Mouse (Mus musculus): ENCODE data around the gene Oard1. TPM values are rescaled to one million over a fixed set of nuclear protein-coding genes. Genes with fewer than 3 reads are reported as not detected.

Gene Oard1
- polyA plus RNA-seq, 1 experiment: 4.1 TPM

GRCm38 (mm10) chr17:48434479-48434878 lies 24.7 kb downstream of the Oard1 start:
- H3K27me3 ChIP-seq (ENCODE audit: control insufficient read depth, insufficient read depth, low read length): no peaks in the 10 kb centered on the region
- peaks cover 62% of the 10 kb centered on the region for H3K4me1 ChIP-seq (ENCODE audit: control insufficient read depth, insufficient read depth, insufficient read length, low read length)
- no peaks in the 10 kb centered on the region for H3K36me3 ChIP-seq (ENCODE audit: control insufficient read depth, insufficient read depth, low read length)
- 63% methylated on average over 5 of the region's 5 CpGs for WGBS
- H3K27ac ChIP-seq (ENCODE audit: insufficient read depth, low read depth, low read length): peak overlapping the region; percentile 73
- no peak overlapping the region for H3K4me3 ChIP-seq (ENCODE audit: low read depth, low read length)
- TF ChIP-seq CTCF (IDR thresholded peaks at IDR 0.05; ENCODE audit: extremely low read depth, insufficient read length, insufficient replicate concordance, low read depth, low read length): no peak
- no peak for TF ChIP-seq POLR2A (IDR thresholded peaks at IDR 0.05; ENCODE audit: low read depth, low read length)

- 69% methylated on average over 1 of the region's 1 CpGs for WGBS
- no peaks in the 10 kb centered on the region for H3K27me3 ChIP-seq (ENCODE audit: control insufficient read depth, insufficient read depth, low read length)
- peaks cover 49% of the 10 kb centered on the region for H3K4me1 ChIP-seq (ENCODE audit: control insufficient read depth, insufficient read depth, insufficient read length, low read length)
- no peak overlapping the region for H3K4me3 ChIP-seq (ENCODE audit: low read depth, low read length)
- H3K27ac ChIP-seq (ENCODE audit: insufficient read depth, low read depth, low read length): peak overlapping the region; percentile 45
- TF ChIP-seq CTCF (IDR thresholded peaks at IDR 0.05; ENCODE audit: extremely low read depth, insufficient read length, insufficient replicate concordance, low read depth, low read length) (no peak), POLR2A (IDR thresholded peaks at IDR 0.05; ENCODE audit: low read depth, low read length) (no peak)
- H3K36me3 ChIP-seq (ENCODE audit: control insufficient read depth, insufficient read depth, low read length): no peaks in the 10 kb centered on the region
These were observed 26.7 kb downstream of the Oard1 start for GRCm38 (mm10) chr17:48436487-48436886.

- WGBS: 61% methylated on average over 7 of the region's 7 CpGs
- peak overlapping the region; percentile 45; the same call in 1 of the 2 replicates for H3K27ac ChIP-seq (ENCODE audit: insufficient read depth, low read depth, low read length)
- H3K36me3 ChIP-seq (ENCODE audit: control insufficient read depth, insufficient read depth, low read length): no peaks in the 10 kb centered on the region
- no peak for TF ChIP-seq CTCF (IDR thresholded peaks at IDR 0.05; ENCODE audit: extremely low read depth, insufficient read length, insufficient replicate concordance, low read depth, low read length)
- no peak for TF ChIP-seq POLR2A (IDR thresholded peaks at IDR 0.05; ENCODE audit: low read depth, low read length)
- no peak overlapping the region for H3K4me3 ChIP-seq (ENCODE audit: low read depth, low read length)
- no peaks in the 10 kb centered on the region for H3K27me3 ChIP-seq (ENCODE audit: control insufficient read depth, insufficient read depth, low read length)
- peaks cover 46% of the 10 kb centered on the region for H3K4me1 ChIP-seq (ENCODE audit: control insufficient read depth, insufficient read depth, insufficient read length, low read length)
These were observed 27.7 kb downstream of the Oard1 start for GRCm38 (mm10) chr17:48437421-48437911.

- H3K4me3 ChIP-seq (ENCODE audit: low read depth, low read length): no peak overlapping the region
- H3K27me3 ChIP-seq (ENCODE audit: control insufficient read depth, insufficient read depth, low read length): no peaks in the 10 kb centered on the region
- H3K4me1 ChIP-seq (ENCODE audit: control insufficient read depth, insufficient read depth, insufficient read length, low read length): peaks cover 12% of the 10 kb centered on the region; the same call in 1 of the 2 replicates
- TF ChIP-seq POLR2A (IDR thresholded peaks at IDR 0.05; ENCODE audit: low read depth, low read length) (no peak), CTCF (IDR thresholded peaks at IDR 0.05; ENCODE audit: extremely low read depth, insufficient read length, insufficient replicate concordance, low read depth, low read length) (no peak)
- no peaks in the 10 kb centered on the region for H3K36me3 ChIP-seq (ENCODE audit: control insufficient read depth, insufficient read depth, low read length)
- no peak overlapping the region for H3K27ac ChIP-seq (ENCODE audit: insufficient read depth, low read depth, low read length)
- WGBS: 59% methylated on average over 7 of the region's 7 CpGs
These were observed 33.1 kb downstream of the Oard1 start for GRCm38 (mm10) chr17:48442745-48443457.

GRCm38 (mm10) chr17:48443542-48444145 lies 33.8 kb downstream of the Oard1 start:
- Histone ChIP-seq H3K36me3 (ENCODE audit: control insufficient read depth, insufficient read depth, low read length) (no peaks in the 10 kb centered on the region), H3K27me3 (ENCODE audit: control insufficient read depth, insufficient read depth, low read length) (no peaks in the 10 kb centered on the region), H3K4me3 (ENCODE audit: low read depth, low read length) (no peak overlapping the region), H3K27ac (ENCODE audit: insufficient read depth, low read depth, low read length) (no peak overlapping the region), H3K4me1 (ENCODE audit: control insufficient read depth, insufficient read depth, insufficient read length, low read length) (peaks cover 5% of the 10 kb centered on the region; the same call in 1 of the 2 replicates)
- WGBS: 80% methylated on average over 16 of the region's 16 CpGs
- TF ChIP-seq POLR2A (IDR thresholded peaks at IDR 0.05; ENCODE audit: low read depth, low read length) (no peak), CTCF (IDR thresholded peaks at IDR 0.05; ENCODE audit: extremely low read depth, insufficient read length, insufficient replicate concordance, low read depth, low read length) (no peak)

- 79% methylated on average over 8 of the region's 8 CpGs for whole genome bisulfite sequencing
These were observed 37.9 kb downstream of the Oard1 start for GRCm38 (mm10) chr17:48447675-48448074.

GRCm38 (mm10) chr17:48450666-48451352 lies 41.0 kb downstream of the Oard1 start:
- Histone ChIP-seq H3K4me1 (ENCODE audit: control insufficient read depth, insufficient read depth, insufficient read length, low read length) (peaks cover 9% of the 10 kb centered on the region), H3K36me3 (ENCODE audit: control insufficient read depth, insufficient read depth, low read length) (no peaks in the 10 kb centered on the region), H3K27me3 (ENCODE audit: control insufficient read depth, insufficient read depth, low read length) (no peaks in the 10 kb centered on the region), H3K4me3 (ENCODE audit: low read depth, low read length) (no peak overlapping the region), H3K27ac (ENCODE audit: insufficient read depth, low read depth, low read length) (no peak overlapping the region)
- TF ChIP-seq POLR2A (IDR thresholded peaks at IDR 0.05; ENCODE audit: low read depth, low read length) (no peak), CTCF (IDR thresholded peaks at IDR 0.05; ENCODE audit: extremely low read depth, insufficient read length, insufficient replicate concordance, low read depth, low read length) (no peak)
- WGBS: 68% methylated on average over 13 of the region's 13 CpGs

More at GRCm38 (mm10) chr17:48447675-48448074, 37.9 kb downstream of the Oard1 start:
- Histone ChIP-seq H3K4me3 (ENCODE audit: low read depth, low read length) (no peak overlapping the region), H3K4me1 (ENCODE audit: control insufficient read depth, insufficient read depth, insufficient read length, low read length) (peaks cover 9% of the 10 kb centered on the region), H3K36me3 (ENCODE audit: control insufficient read depth, insufficient read depth, low read length) (no peaks in the 10 kb centered on the region), H3K27me3 (ENCODE audit: control insufficient read depth, insufficient read depth, low read length) (no peaks in the 10 kb centered on the region), H3K27ac (ENCODE audit: insufficient read depth, low read depth, low read length) (no peak overlapping the region)
- no peak for TF ChIP-seq POLR2A (IDR thresholded peaks at IDR 0.05; ENCODE audit: low read depth, low read length)
- no peak for TF ChIP-seq CTCF (IDR thresholded peaks at IDR 0.05; ENCODE audit: extremely low read depth, insufficient read length, insufficient replicate concordance, low read depth, low read length)

Measured in small intestine, adult 2 months (tissue).